Mouse (Mus musculus) embryonic facial prominence, embryonic 14.5 days (tissue): ENCODE results near the gene Med9. TPM values are rescaled to one million over a fixed set of nuclear protein-coding genes. Genes with fewer than 3 reads are reported as not detected.

Experiments used
- ATAC-seq: fragments of 200-750 bp; cut with Nextera tagmentation; 2 replicates; pipeline ENCODE4 v1.8.0; 2017; ENCODE audit warnings: low read depth, moderate number of reproducible peaks, moderate TSS enrichment
- DNase-seq: peaks from one replicate; pipeline ENCODE4 v3.0.0-alpha.2; 2015; ENCODE audit warnings: low spot score
- H3K27ac ChIP-seq: fragments of 300-500 bp; sonication (generic); replicated peaks from 2 replicates; pipeline ENCODE4 v1.5.1; 2014; ENCODE audit warnings: low read depth, mild to moderate bottlenecking, low read length, moderate library complexity
- H3K27me3 ChIP-seq: fragments of 300-500 bp; sonication (generic); replicated peaks from 2 replicates; pipeline ENCODE4 v1.6.1; 2014; ENCODE audit warnings: low read length; ENCODE audit not compliant: control insufficient read depth, insufficient read depth
- H3K36me3 ChIP-seq: fragments of 300-500 bp; sonication (generic); 2 replicates; pipeline ENCODE4 v1.6.1; 2014; ENCODE audit warnings: low read length, mixed read lengths; ENCODE audit not compliant: control insufficient read depth, insufficient read depth
- H3K4me1 ChIP-seq: fragments of 300-500 bp; sonication (generic); 2 replicates; pipeline ENCODE4 v1.6.1; 2014; ENCODE audit warnings: antibody characterized with exemption, low read length; ENCODE audit not compliant: control insufficient read depth, insufficient read depth
- H3K4me2 ChIP-seq: fragments of 300-500 bp; sonication (generic); 2 replicates; pipeline ENCODE4 v1.6.1; 2014; ENCODE audit warnings: low read depth, mild to moderate bottlenecking, low read length, moderate library complexity, mixed read lengths
- H3K4me3 ChIP-seq: fragments of 300-500 bp; sonication (generic); 2 replicates; pipeline ENCODE4 v1.5.1; 2014; ENCODE audit warnings: low read depth, mild to moderate bottlenecking, low read length
- H3K9ac ChIP-seq: fragments of 300-500 bp; sonication (generic); 2 replicates; pipeline ENCODE4 v1.6.1; 2014; ENCODE audit warnings: low read depth, mild to moderate bottlenecking, low read length, moderate library complexity, mixed read lengths
- H3K9me3 ChIP-seq: fragments of 300-500 bp; sonication (generic); 2 replicates; pipeline ENCODE4 v1.6.1; 2016; ENCODE audit warnings: low read length; ENCODE audit not compliant: control insufficient read depth
- WGBS: fragments of 180-500 bp; shearing (Covaris S2); extraction: QIAGEN DNeasy Blood & Tissue Kit; methylation state at CpG from one replicate; pipeline ENCODE4 v1.1.7; 2014; 5-methylcytosine and 5-hydroxymethylcytosine counted together
- polyA plus RNA-seq: library from polyadenylated mRNA; unstranded; fragments of >200 nt; fragmentation: Nextera tagmentation; extraction: Ambion mirVana; gene quantifications from 2 replicates; pipeline ENCODE4 v1.2.1, GENCODE M21; 2014

Med9 gene
- polyA plus RNA-seq, 1 experiment from 2014 or later: 33.3 TPM

GRCm38 (mm10) chr11:59966102-59966483, 18.1 kb downstream of the Med9 start:
- Histone ChIP-seq H3K4me3 (no peak overlapping the region), H3K27ac (no peak overlapping the region), H3K4me2 (no peak overlapping the region), H3K4me1 (peaks cover 16% of the 10 kb centered on the region), H3K36me3 (peaks cover 15% of the 10 kb centered on the region), H3K27me3 (peaks cover 23% of the 10 kb centered on the region), H3K9me3 (no peaks in the 10 kb centered on the region), H3K9ac (no peak overlapping the region)
- no peak for ATAC-seq
- no peak for DNase-seq
- WGBS: 53% methylated on average over 4 of the region's 4 CpGs

GRCm38 (mm10) chr11:59967765-59968164, 19.8 kb downstream of the Med9 start:
- H3K4me3 ChIP-seq: no peak overlapping the region
- ATAC-seq: no peak

GRCm38 (mm10) chr11:59970780-59971179, 22.8 kb downstream of the Med9 start:
- Histone ChIP-seq H3K27ac (no peak overlapping the region), H3K27me3 (no peaks in the 10 kb centered on the region; the same call in 1 of the 2 replicates), H3K9ac (no peak overlapping the region), H3K4me1 (no peaks in the 10 kb centered on the region), H3K36me3 (no peaks in the 10 kb centered on the region), H3K9me3 (no peaks in the 10 kb centered on the region), H3K4me3 (no peak overlapping the region), H3K4me2 (no peak overlapping the region)
- peak; percentile 32; the same call in 1 of the 2 replicates for ATAC-seq
- 60% methylated on average over 4 of the region's 5 CpGs for WGBS
- peak; percentile 12 for DNase-seq

More at GRCm38 (mm10) chr11:59967765-59968164, 19.8 kb downstream of the Med9 start:
- no peak overlapping the region for H3K4me2 ChIP-seq
- no peak overlapping the region for H3K27ac ChIP-seq
- H3K4me1 ChIP-seq: peaks cover 9% of the 10 kb centered on the region
- no peak for DNase-seq
- 85% methylated on average over 1 of the region's 1 CpGs for whole genome bisulfite sequencing
- H3K9ac ChIP-seq: no peak overlapping the region
- H3K27me3 ChIP-seq: peaks cover 20% of the 10 kb centered on the region
- H3K36me3 ChIP-seq: no peaks in the 10 kb centered on the region
- H3K9me3 ChIP-seq: no peaks in the 10 kb centered on the region

DNA sequence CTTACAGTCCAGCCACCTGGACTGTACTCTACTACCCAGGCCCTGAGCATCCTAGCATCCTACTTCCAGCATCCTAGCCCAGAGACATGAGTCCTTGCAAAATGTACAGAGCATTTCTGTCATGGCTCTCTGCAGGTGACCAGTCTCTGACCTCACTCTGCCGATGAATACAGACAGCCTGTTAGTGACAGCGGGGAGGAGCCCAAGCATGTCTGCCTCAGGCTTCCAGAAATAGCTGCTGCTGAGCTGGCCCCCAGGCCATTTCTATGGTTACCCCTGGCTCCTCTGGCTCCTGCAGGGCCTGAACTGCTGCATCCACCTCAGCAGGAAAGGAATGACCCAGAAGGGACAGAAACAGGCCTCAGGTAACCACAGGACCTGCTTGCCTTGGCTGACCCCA, 23.7 kb downstream of the Med9 start:
- no peaks in the 10 kb centered on the region for H3K4me1 ChIP-seq
- 39% methylated on average over 2 of the region's 2 CpGs for WGBS
- H3K4me2 ChIP-seq: no peak overlapping the region
- no peaks in the 10 kb centered on the region for H3K36me3 ChIP-seq
- H3K9me3 ChIP-seq: no peaks in the 10 kb centered on the region
- no peak overlapping the region for H3K27ac ChIP-seq
- ATAC-seq: no peak
- H3K4me3 ChIP-seq: no peak overlapping the region
- no peak overlapping the region for H3K9ac ChIP-seq
- DNase-seq: no peak
- no peaks in the 10 kb centered on the region for H3K27me3 ChIP-seq

GRCm38 (mm10) chr11:59973389-59973788, 25.4 kb downstream of the Med9 start:
- 77% methylated on average over 5 of the region's 5 CpGs for WGBS
- Histone ChIP-seq H3K4me3 (no peak overlapping the region), H3K27ac (no peak overlapping the region), H3K9ac (no peak overlapping the region), H3K4me2 (no peak overlapping the region), H3K36me3 (no peaks in the 10 kb centered on the region), H3K27me3 (no peaks in the 10 kb centered on the region), H3K4me1 (no peaks in the 10 kb centered on the region), H3K9me3 (no peaks in the 10 kb centered on the region)
- ATAC-seq (no peak), DNase-seq (no peak)

- no peak overlapping the region for H3K4me3 ChIP-seq
- H3K4me1 ChIP-seq: no peaks in the 10 kb centered on the region; the same call in 1 of the 2 replicates
- ATAC-seq (peak; percentile 17; the same call in 1 of the 2 replicates), DNase-seq (peak; percentile 32)
- H3K27me3 ChIP-seq: no peaks in the 10 kb centered on the region
- no peak overlapping the region for H3K4me2 ChIP-seq
- H3K27ac ChIP-seq: no peak overlapping the region
- 34% methylated on average over 8 of the region's 10 CpGs for WGBS
- no peaks in the 10 kb centered on the region for H3K36me3 ChIP-seq
- no peaks in the 10 kb centered on the region for H3K9me3 ChIP-seq
- no peak overlapping the region for H3K9ac ChIP-seq
Measured at GRCm38 (mm10) chr11:59975241-59975640, 27.2 kb downstream of the Med9 start.

DNA sequence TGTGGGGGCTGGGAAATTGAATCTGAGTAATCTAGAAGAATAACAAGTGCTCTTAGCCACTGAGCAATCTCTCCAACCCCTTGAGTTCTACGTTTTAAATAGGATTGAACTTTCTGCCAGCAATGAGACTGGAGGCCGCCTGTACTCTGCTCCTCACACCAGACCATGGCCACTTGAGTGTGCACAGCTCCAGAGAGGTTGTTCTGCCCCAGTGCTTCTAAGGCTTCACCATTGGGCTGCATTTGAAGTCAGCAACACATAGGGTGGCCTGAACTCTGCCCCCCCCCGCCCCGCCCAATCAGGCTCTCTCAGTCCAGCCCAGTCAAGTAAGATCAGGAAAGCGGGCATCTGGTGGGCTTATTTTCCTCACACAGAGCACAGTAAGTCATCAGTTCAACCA, 29.8 kb downstream of the Med9 start:
- Histone ChIP-seq H3K9ac (no peak overlapping the region), H3K27ac (no peak overlapping the region), H3K36me3 (no peaks in the 10 kb centered on the region), H3K27me3 (no peaks in the 10 kb centered on the region), H3K4me3 (no peak overlapping the region), H3K4me1 (no peaks in the 10 kb centered on the region; the same call in 1 of the 2 replicates), H3K9me3 (no peaks in the 10 kb centered on the region), H3K4me2 (no peak overlapping the region)
- no peak for ATAC-seq
- WGBS: 81% methylated on average over 5 of the region's 5 CpGs
- no peak for DNase-seq

DNA sequence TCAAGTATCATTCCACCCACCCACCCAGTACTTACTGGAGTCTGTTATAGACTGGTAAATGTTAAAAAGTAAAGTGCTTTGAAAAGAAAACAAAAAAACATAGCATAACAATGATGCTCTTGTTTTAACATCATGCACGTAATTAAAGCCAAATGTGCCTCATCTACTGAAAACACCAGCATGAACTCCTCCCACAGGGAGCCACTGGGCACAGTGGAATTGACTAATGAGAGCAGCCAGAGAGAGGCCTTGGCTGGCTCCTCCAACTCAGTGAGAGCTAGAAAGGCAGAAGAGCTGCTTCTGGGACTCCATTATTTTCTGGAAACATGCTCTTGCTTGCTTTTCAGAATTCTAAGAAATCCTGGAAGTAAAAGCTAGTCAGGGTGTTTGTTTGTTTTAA, 41.4 kb downstream of the Med9 start:
- ATAC-seq: no peak
- Histone ChIP-seq H3K4me2 (no peak overlapping the region), H3K4me1 (peaks cover 8% of the 10 kb centered on the region; the same call in 1 of the 2 replicates), H3K27ac (no peak overlapping the region), H3K9me3 (no peaks in the 10 kb centered on the region), H3K27me3 (no peaks in the 10 kb centered on the region), H3K9ac (no peak overlapping the region), H3K4me3 (no peak overlapping the region), H3K36me3 (no peaks in the 10 kb centered on the region)
- 40% methylated on average over 1 of the region's 1 CpGs for WGBS
- peak; percentile 63 for DNase-seq

GRCm38 (mm10) chr11:59991365-59991764, 43.4 kb downstream of the Med9 start:
- no peak overlapping the region for H3K4me2 ChIP-seq
- peak; percentile 17 for DNase-seq
- no peaks in the 10 kb centered on the region for H3K36me3 ChIP-seq
- no peaks in the 10 kb centered on the region for H3K9me3 ChIP-seq
- no peak overlapping the region for H3K27ac ChIP-seq
- ATAC-seq: no peak
- H3K4me3 ChIP-seq: no peak overlapping the region
- peaks cover 8% of the 10 kb centered on the region; the same call in 1 of the 2 replicates for H3K4me1 ChIP-seq
- H3K27me3 ChIP-seq: no peaks in the 10 kb centered on the region
- 54% methylated on average over 8 of the region's 8 CpGs for WGBS
- no peak overlapping the region for H3K9ac ChIP-seq
